Mouse (Mus musculus) layer of hippocampus, postnatal 10 days (tissue): ENCODE measurements around the gene Msantd3. TPM values are rescaled to one million over a fixed set of nuclear protein-coding genes. Genes with fewer than 3 reads are reported as not detected.

Source experiments
- DNase-seq, 2 experiments: peaks; one replicate each; pipeline ENCODE4 v3.0.0; 2021; ENCODE audit warnings: low spot score in 2 of 2
- long read RNA-seq: library from polyadenylated mRNA; stranded (forward); transcript quantifications from one replicate; pipeline ENCODE4 v2.0.0, GENCODE M21; 2023
- total RNA-seq, 2 experiments: library from RNA; stranded (reverse); gene quantifications; 2 replicates each; pipeline ENCODE4 v1.2.3; 2021

The Msantd3 gene
- 10 to 100 TPM; 36.7 to 36.9 TPM for total RNA-seq
- long read RNA-seq, transcript Msantd3-202 (3 exons, 1,378 nt) = minor isoform, 9 of 50 reads
- long read RNA-seq, transcript Msantd3-203 (3 exons, 1,597 nt) = major isoform, 34 of 50 reads
- long read RNA-seq, partial matches to known transcripts = 4 of 50 reads
- long read RNA-seq, other reads (novel, unspliced or antisense) = 3 of 50 reads

DNA sequence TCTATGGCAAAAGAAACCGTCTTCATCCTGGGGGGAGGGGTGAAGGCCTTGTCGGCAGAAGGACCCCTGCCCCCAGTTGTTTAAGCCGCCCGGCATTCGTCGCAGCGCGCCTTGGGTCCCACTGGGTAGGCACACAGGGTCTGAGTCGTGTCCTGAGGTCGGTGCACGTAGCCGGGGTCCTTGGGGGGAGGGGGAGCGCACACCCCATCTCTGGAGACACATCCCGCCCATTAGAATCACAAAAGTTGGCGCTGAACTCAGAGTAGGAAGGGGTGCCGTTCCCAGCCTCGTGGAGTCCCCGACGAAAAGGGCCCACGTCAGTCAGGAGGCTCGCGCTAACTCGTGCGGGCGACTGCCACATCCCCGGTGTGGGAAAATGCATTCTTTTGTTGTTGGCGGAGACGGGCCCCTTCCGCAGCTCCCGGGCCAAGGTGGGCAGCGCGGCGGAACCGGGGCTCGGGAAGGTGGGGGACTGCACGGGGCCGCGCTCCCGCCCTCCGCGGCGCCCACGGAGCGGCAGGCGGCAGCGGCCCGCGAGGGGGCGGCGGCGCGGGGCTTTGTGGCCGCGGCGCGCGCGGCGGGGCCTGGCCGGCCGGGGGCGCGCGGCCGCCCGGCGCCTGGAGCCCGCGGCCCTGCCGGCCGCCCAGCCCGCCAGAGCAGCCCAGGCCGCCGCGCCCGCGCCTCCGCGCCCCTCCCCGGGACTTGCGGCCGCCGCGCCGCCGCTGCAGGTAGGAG is at the start of gene Msantd3:
Gene Msantd3, plus strand, starts transcription at position 95 of the 735 bp plus-strand sequence.
- DNase-seq = peak; percentile 63 to 69

- no peak for DNase-seq
Measured at GRCm38 (mm10) chr4:48491290-48491743, 48.4 kb upstream of the Msantd3 start.

DNA sequence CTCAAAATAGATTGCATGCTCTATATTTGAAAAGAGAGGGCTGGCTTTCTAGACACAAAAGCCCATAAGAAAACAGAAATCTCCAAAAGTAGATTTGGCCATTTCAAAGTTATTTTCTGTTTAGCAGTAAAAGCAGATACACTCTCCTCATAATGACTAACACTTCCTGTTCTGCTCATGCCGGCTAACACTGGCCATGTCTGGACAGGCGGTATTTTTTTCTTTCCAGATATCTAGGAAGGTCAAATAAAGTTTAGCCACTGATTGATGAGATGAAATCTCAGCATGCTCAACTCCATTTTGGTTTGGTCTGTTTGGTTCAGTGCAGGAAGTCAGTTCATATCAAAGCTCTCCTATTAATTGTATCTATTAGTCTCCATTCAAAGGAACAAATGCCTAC is 47.2 kb upstream of the Msantd3 start:
- no peak for DNase-seq

DNA sequence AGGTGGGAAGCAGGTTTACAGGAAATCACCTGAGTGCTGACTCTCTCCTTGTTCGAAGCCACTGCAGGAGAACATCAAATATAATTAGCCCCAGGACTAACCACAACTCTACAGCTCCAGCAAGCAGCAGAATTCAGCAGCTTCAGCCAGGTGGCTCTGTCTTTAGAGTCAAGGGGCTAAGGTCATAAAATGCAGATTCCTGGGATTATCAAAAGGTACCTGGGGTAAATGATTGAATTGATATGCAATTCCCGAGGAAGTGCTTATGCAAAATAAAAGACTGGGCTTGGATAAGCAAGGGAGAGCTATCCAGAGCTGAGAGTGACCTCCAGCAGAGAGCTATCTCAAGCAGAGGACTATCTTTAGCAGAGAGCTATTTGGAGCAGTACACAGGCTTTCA is 28.9 kb upstream of the Msantd3 start:
- DNase-seq = no peak

- DNase-seq = no peak
Measured at GRCm38 (mm10) chr4:48529559-48529958, 10.2 kb upstream of the Msantd3 start.

GRCm38 (mm10) chr4:48531804-48532601 is 7.7 kb upstream of the Msantd3 start:
- no peak for DNase-seq

GRCm38 (mm10) chr4:48536275-48536674 is 3.5 kb upstream of the Msantd3 start:
- DNase-seq = no peak

GRCm38 (mm10) chr4:48537024-48537423 is 2.7 kb upstream of the Msantd3 start:
- no peak for DNase-seq

DNA sequence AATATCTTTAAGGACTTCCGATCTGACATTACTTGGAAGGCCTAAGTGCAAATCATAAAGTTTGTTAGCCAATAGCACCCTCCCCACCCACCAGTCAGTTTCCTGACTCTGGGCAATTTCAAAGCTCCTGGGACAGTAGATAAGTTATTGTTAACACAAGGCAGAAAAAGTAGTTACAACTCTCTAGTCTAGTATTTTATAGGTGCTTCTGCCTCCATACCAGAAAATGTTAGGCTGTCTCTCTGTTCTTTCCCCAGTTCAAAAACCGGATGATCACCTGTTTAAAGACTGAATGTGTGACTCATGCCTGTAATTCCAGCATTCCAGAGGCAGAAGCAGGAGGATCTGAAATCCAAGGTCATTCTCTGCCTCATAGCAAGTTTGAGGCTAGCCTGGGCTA is 1.2 kb upstream of the Msantd3 start:
- DNase-seq = no peak

GRCm38 (mm10) chr4:48540576-48541111 is 909 bp downstream of the Msantd3 start:
- peak; percentile 49 to 58 for DNase-seq

GRCm38 (mm10) chr4:48541526-48542250 is 2.0 kb downstream of the Msantd3 start:
- DNase-seq = peak in 1 of 2 experiments; percentile 8

DNA sequence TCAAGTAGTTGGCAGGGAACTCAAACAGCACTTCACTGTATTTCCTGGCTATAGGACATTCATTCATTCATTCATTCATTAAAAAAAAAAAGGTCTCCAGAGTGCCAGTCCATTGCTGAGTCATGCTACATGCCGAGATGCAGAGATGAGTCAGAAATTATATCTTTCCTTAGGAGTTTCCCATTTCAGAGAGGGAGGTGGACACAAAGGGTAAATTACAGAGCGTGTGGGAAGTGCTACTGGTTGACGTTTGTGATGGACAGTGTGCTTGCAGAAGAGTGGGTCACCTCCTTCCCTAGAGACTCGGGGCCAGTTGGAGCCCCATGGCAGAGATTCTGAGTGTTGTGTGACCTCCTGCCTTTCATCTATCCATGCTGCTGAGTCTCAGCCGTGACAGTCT is 2.6 kb downstream of the Msantd3 start:
- DNase-seq = peak in 1 of 2 experiments; percentile 9

- DNase-seq = peak in 1 of 2 experiments; percentile 9
Measured at GRCm38 (mm10) chr4:48543071-48543865, 3.5 kb downstream of the Msantd3 start.

GRCm38 (mm10) chr4:48544141-48544540 is 4.4 kb downstream of the Msantd3 start:
- DNase-seq = peak in 1 of 2 experiments; percentile 14

- DNase-seq = no peak
Measured at GRCm38 (mm10) chr4:48545966-48546365, 6.2 kb downstream of the Msantd3 start.

DNA sequence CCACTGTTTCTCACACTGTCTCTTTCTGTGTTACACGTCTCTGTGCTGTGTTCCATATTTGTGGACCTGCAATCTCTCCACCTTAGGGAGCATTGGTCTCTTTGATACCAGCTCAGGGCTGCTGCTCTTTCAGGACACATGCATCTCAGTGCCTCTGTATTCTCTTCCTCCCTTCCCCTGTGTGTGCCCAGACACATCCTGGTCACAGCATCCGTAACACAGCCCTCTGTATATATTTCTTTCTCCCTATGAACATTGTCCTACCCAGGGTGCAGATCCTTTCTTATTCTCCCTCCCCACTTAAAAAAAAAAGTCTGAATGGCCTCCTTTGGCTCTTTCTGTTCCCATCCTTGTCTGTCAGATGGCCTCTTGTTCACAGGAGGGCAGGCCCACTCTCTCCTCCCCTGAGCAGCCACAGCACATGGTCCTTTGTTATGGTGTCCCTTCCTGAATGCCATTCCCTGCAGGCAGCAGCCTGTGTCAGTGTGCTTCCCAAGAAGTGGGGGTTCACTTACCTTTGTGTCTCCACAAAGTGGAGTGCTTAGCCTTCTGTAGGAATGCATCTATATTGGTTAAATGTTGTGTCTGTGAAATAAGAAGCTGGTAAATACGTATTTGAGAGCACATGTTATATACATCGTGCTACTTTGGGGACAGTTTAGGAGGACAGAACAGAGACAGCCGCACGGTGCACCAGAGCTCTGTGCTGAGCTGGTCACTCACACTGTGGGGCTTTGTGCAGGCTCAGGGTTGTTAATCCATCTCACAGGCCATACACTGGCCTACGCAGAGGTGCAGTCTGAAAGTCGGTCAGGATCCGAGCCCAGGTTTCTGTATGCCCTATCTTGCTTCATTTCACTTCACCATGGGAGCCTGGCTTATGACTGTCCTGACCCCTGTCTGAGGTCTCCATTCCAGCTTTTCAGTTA is 7.1 kb downstream of the Msantd3 start:
- DNase-seq = no peak

GRCm38 (mm10) chr4:48548393-48549045 is 8.8 kb downstream of the Msantd3 start:
- DNase-seq = no peak

DNA sequence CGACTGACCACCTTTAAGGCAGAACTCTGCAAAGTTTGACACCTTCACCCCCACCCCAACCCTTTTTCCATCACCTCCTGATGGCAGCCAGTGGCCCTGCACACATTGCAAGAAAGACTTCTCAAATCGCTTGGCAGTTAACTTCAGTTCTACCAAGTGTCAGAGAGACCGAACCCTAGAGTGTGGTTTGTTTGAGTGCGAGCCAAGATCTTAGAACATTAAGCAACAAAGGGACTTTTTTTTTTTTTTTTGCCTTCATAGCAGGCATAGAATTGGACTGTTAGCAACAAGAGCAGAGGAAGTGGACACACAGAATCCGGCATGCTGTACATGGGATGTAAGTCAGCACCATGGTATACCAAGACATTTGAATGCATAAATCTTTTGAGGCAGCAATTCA is 9.9 kb downstream of the Msantd3 start:
- DNase-seq = no peak
